Mouse (Mus musculus): ENCODE measurements around the gene Gm20605. TPM values are rescaled to one million over a fixed set of nuclear protein-coding genes. Genes with fewer than 3 reads are reported as not detected.
A peak's percentile ranks its signal among the peaks of the same experiment; 100 is the strongest.

The Gm20605 gene
- total and polyA plus RNA-seq, 3 experiments: 1.1 to 9.0 (median 1.1) TPM

- Histone ChIP-seq H3K27ac (ENCODE audit: insufficient read depth, low read depth) (peak overlapping the region; percentile 29), H3K4me3 (replicated peaks in 1 of 3; ENCODE audit: low read depth in 2 of 3, low read length in 2 of 3, poor library complexity in 1 of 3) (peak overlapping the region in 2 of 3 experiments; percentile 1 to 13), H3K4me1 (ENCODE audit: control insufficient read depth in 1 of 2, insufficient read depth in 2 of 2) (peaks cover 8 to 58% of the 10 kb centered on the region in 2 experiments), H3K36me3 (replicated peaks in 1 of 2; ENCODE audit: control insufficient read depth in 1 of 2, insufficient read depth in 1 of 2, low read length in 1 of 2) (peaks cover 5 to 40% of the 10 kb centered on the region in 2 experiments), H3K4me2 (ENCODE audit: insufficient read depth, low read depth, poor library complexity, severe bottlenecking) (peak overlapping the region; percentile 54), H3K79me2 (replicated peaks; ENCODE audit: control insufficient read depth, extremely low read depth, insufficient read depth, poor library complexity, severe bottlenecking) (no peaks in the 10 kb centered on the region), H3K9ac (ENCODE audit: insufficient read depth, low read depth) (peak overlapping the region; percentile 20; the same call in 1 of the 2 replicates), H3K9me3 (replicated peaks; ENCODE audit: low read length) (no peaks in the 10 kb centered on the region), H3K27me3 (replicated peaks) (no peaks in the 10 kb centered on the region)
- DNase-seq (ENCODE audit: extremely low read depth): peak; percentile 75
- dilution Hi-C loops (cut with MboI; ENCODE audit: extremely low pct_ligation_motif_present, extremely low pct_unique_long_range_greater_than_20kb, low sequenced_read_pairs): no loop called here
- TF ChIP-seq POLR2A (IDR thresholded peaks at IDR 0.05; ENCODE audit: low read depth, low read length) (0 out of 2 replicates have a peak, but pooled peaks have one; percentile 26), JUN (IDR thresholded peaks at IDR 0.05; ENCODE audit: insufficient read depth, low read depth, low read length) (no peak), ELF1 (IDR thresholded peaks at IDR 0.05; ENCODE audit: low read depth, low read length) (0 out of 2 replicates have a peak, but pooled peaks have one; percentile 31), TCF12 (IDR thresholded peaks at IDR 0.05; ENCODE audit: low read depth, low read length) (peak; percentile 47; the same call in 1 of the 2 replicates), ETS1 (conservative IDR thresholded peaks at IDR 0.05; ENCODE audit: low read depth, low read length) (peak; percentile 49; the same call in 1 of the 2 replicates), POLR2AphosphoS2 (IDR thresholded peaks at IDR 0.05; ENCODE audit: low read depth, low read length) (no peak), JUND (conservative IDR thresholded peaks at IDR 0.05; ENCODE audit: low read depth, low read length) (no peak), MAX (IDR thresholded peaks at IDR 0.05; ENCODE audit: low read length) (0 out of 2 replicates have a peak, but pooled peaks have one; percentile 17), MAFK (IDR thresholded peaks at IDR 0.05; ENCODE audit: insufficient replicate concordance, low read length) (no peak), GABPA (IDR thresholded peaks at IDR 0.05; ENCODE audit: insufficient replicate concordance, low read depth, low read length) (no peak), EP300 (IDR thresholded peaks at IDR 0.05; ENCODE audit: low read length) (no peak), KAT2A (IDR thresholded peaks at IDR 0.05; ENCODE audit: insufficient replicate concordance, low read length) (no peak), CHD2 (IDR thresholded peaks at IDR 0.05; ENCODE audit: low read length) (peak; percentile 30; the same call in 1 of the 2 replicates), BHLHE40 (IDR thresholded peaks at IDR 0.05; ENCODE audit: low read depth, low read length) (peak; percentile 68; the same call in 1 of the 2 replicates), MEF2A (IDR thresholded peaks at IDR 0.05; ENCODE audit: borderline replicate concordance, low read depth, low read length) (no peak), IRF4 (IDR thresholded peaks at IDR 0.05; ENCODE audit: low read depth, low read length) (no peak), HCFC1 (IDR thresholded peaks at IDR 0.05; ENCODE audit: low read depth, low read length) (no peak), MAZ (IDR thresholded peaks at IDR 0.05; ENCODE audit: low read depth, low read length) (0 out of 2 replicates have a peak, but pooled peaks have one; percentile 67), ZKSCAN1 (IDR thresholded peaks at IDR 0.05; ENCODE audit: borderline replicate concordance, low read depth, low read length) (no peak), TBP (conservative IDR thresholded peaks at IDR 0.05; ENCODE audit: low read depth, low read length) (0 out of 2 replicates have a peak, but pooled peaks have one; percentile 22), MXI1 (IDR thresholded peaks at IDR 0.05; ENCODE audit: low read depth, low read length) (peak; percentile 40; the same call in 1 of the 2 replicates), RAD21 (IDR thresholded peaks at IDR 0.05; ENCODE audit: low read depth, low read length) (no peak), CHD1 (IDR thresholded peaks at IDR 0.05; ENCODE audit: low read depth, low read length) (no peak), UBTF (IDR thresholded peaks at IDR 0.05; ENCODE audit: low read depth, low read length) (no peak), E2F4 (IDR thresholded peaks at IDR 0.05; ENCODE audit: insufficient replicate concordance, low read depth, low read length) (no peak), SIN3A (IDR thresholded peaks at IDR 0.05; ENCODE audit: low read length) (no peak), ZNF384 (IDR thresholded peaks at IDR 0.05; ENCODE audit: low read depth, low read length) (peak; percentile 72), USF1 (IDR thresholded peaks at IDR 0.05; ENCODE audit: low read depth, low read length) (peak; percentile 50)
- in situ Hi-C loops (cut with MboI; ENCODE audit: low pct_ligation_motif_present, low pct_unique_long_range_greater_than_20kb, low sequenced_read_pairs): loop anchor here (5.0 kb wide), 1 partner anchor 112 kb away; no protein-coding TSS in a partner anchor
Observed at GRCm38 (mm10) chr5:137649669-137650571, 20.9 kb downstream of the Gm20605 start.

All from CH12.LX (cell line).